Mouse (Mus musculus) sigmoid colon, adult 10 weeks (tissue): Measurements from ENCODE around the gene Mylpf. TPM values are rescaled to one million over a fixed set of nuclear protein-coding genes. Genes with fewer than 3 reads are reported as not detected.

Experiments
- polyA plus RNA-seq: library from polyadenylated mRNA; stranded (reverse); fragments of 350-450 nt; fragmentation: Illumina TruSeq; extraction: RNeasy Lipid Tissue Mini Kit (QIAGEN cat#74804); gene quantifications from one replicate; pipeline ENCODE4 v1.2.3, GENCODE M21; 2014; ENCODE audit warnings: low read depth, low replicate concordance

Mylpf gene
- not detected for polyA plus RNA-seq

GRCm38 (mm10) chr7:127208553-127209438 lies at the start of gene Mylpf:
Mylpf (plus strand) TSS chr7:127208890.

GRCm38 (mm10) chr7:127195544-127196295 lies 13.0 kb upstream of the Mylpf start, which contains the start of gene Cd2bp2:
Cd2bp2 (minus strand) TSS chr7:127196050.

GRCm38 (mm10) chr7:127208295-127208552 lies 466 bp upstream of the Mylpf start, which contains the start of gene Tbc1d10b:
Tbc1d10b (minus strand) TSS chr7:127208468.

GRCm38 (mm10) chr7:127232622-127233367 lies 24.1 kb downstream of the Mylpf start, which contains the start of the genes Zfp553 and Sept1:
Zfp553 (plus strand) TSS chr7:127233061.
Sept1 (minus strand) TSS chr7:127233130.

GRCm38 (mm10) chr7:127243870-127244657 lies 35.4 kb downstream of the Mylpf start, which contains the start of gene Zfp771:
Zfp771 (plus strand) TSS chr7:127244274.

GRCm38 (mm10) chr7:127260309-127261111 lies 51.8 kb downstream of the Mylpf start, which contains the start of gene Dctpp1:
Dctpp1 (minus strand) TSS chr7:127260709.

Other genes with a start within 250 kb of the Mylpf start
- 14.6 TPM for gene Cdipt, start 233.0 kb upstream of the Mylpf start, polyA plus RNA-seq
- 1.6 TPM for gene Cdiptos, start 232.8 kb upstream of the Mylpf start, polyA plus RNA-seq
- 2.1 TPM for gene Mvp, start 194.3 kb upstream of the Mylpf start, polyA plus RNA-seq
- not detected for gene Pagr1b, start 192.4 kb upstream of the Mylpf start, polyA plus RNA-seq
- not detected for gene Pagr1a, start 191.5 kb upstream of the Mylpf start, polyA plus RNA-seq
- 0.69 TPM for gene Gm42742, start 187.8 kb upstream of the Mylpf start, polyA plus RNA-seq
- gene Prrt2, start 187.7 kb upstream of the Mylpf start, polyA plus RNA-seq: 1.0 TPM
- 19.3 TPM for gene Maz, start 181.9 kb upstream of the Mylpf start, polyA plus RNA-seq
- gene Kif22, start 166.4 kb upstream of the Mylpf start, polyA plus RNA-seq: 2.2 TPM
- 1,501 TPM for gene Zg16, start 121.6 kb upstream of the Mylpf start, polyA plus RNA-seq
- gene AI467606, start 117.5 kb upstream of the Mylpf start, polyA plus RNA-seq: 2.7 TPM
- 0.35 TPM for gene Qprt, start 86.7 kb upstream of the Mylpf start, polyA plus RNA-seq
- gene Spn, start 71.1 kb upstream of the Mylpf start, polyA plus RNA-seq: 0.98 TPM
- 11.7 TPM for gene Cd2bp2, start 12.8 kb upstream of the Mylpf start, polyA plus RNA-seq
- 4.4 TPM for gene Tbc1d10b, start 422 bp upstream of the Mylpf start, polyA plus RNA-seq
- 1.8 TPM for gene Zfp553, start 24.2 kb downstream of the Mylpf start, polyA plus RNA-seq
- 1.1 TPM for gene Sept1, start 24.2 kb downstream of the Mylpf start, polyA plus RNA-seq
- gene Zfp771, start 35.4 kb downstream of the Mylpf start, polyA plus RNA-seq: 0.98 TPM
- gene Dctpp1, start 51.8 kb downstream of the Mylpf start, polyA plus RNA-seq: 0.79 TPM
- 58.2 TPM for gene Sephs2, start 65.2 kb downstream of the Mylpf start, polyA plus RNA-seq
- gene Itgal, start 87.4 kb downstream of the Mylpf start, polyA plus RNA-seq: 1.4 TPM
- 3.9 TPM for gene Zfp768, start 136.7 kb downstream of the Mylpf start, polyA plus RNA-seq
- 2.7 TPM for gene Zfp747, start 167.2 kb downstream of the Mylpf start, polyA plus RNA-seq
- gene 9130019O22Rik, start 178.3 kb downstream of the Mylpf start, polyA plus RNA-seq: 2.4 TPM
- 0.88 TPM for gene E430018J23Rik, start 184.7 kb downstream of the Mylpf start, polyA plus RNA-seq
- gene Zfp764, start 197.9 kb downstream of the Mylpf start, polyA plus RNA-seq: 4.9 TPM
- 3.4 TPM for gene Zfp688, start 213.2 kb downstream of the Mylpf start, polyA plus RNA-seq
- 0.95 TPM for gene Zfp689, start 240.3 kb downstream of the Mylpf start, polyA plus RNA-seq